Mouse (Mus musculus): Measurements from ENCODE around the gene Rnpep.
"Not testable (repeated sequence)": the region's sequence is repeated elsewhere in the genome, so short reads cannot be mapped to it uniquely, and the experiment has no call there.

Gene Rnpep

GRCm38 (mm10) chr1:135258380-135259127, 25.3 kb downstream of the Rnpep start, which contains the start of gene Elf3:
TSS of gene Elf3 (minus strand) at chr1:135258568.
- DNase-seq (ENCODE audit: low read depth) = no peak

DNA sequence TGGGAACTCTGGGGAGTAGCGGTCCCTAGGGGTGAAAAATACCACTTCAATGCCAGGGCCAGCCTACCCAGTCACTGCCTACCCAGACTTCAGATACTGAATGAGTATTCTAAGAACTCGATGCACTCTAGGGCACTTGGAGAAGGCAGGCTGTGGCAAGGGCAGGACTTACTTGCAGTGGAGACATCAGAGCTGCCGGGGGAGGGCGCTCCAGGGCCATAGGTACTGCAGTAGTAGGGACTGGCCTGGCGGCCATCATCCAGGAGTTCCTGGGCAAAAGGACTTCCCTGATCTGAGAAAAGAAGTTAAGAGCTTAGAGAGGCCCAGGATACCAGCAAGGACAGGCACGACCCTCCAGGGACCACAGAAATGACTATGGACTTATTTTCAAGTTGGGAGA, 27.6 kb downstream of the Rnpep start:
- no peak for DNase-seq (ENCODE audit: low read depth)

DNA sequence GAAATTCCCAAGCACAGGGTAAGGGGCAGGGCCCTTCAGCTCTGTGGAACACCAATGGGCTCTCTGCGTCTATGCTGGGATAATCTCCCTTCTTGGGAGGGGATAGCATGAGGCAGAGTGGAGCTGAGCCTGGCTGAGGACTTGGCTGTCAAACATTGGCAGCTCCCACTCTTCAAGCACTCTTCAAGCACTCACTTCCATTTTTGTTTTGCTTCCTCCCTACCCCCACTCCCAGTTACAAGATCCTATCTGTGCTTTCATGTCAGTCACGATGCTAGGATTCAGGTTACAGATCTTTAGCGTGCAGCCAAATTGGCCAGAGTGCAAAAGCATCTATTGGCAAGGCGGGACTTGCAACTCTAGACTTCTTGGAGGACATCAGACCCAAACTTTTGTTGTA, 31.0 kb downstream of the Rnpep start:
- DNase-seq (ENCODE audit: low read depth) = no peak

DNA sequence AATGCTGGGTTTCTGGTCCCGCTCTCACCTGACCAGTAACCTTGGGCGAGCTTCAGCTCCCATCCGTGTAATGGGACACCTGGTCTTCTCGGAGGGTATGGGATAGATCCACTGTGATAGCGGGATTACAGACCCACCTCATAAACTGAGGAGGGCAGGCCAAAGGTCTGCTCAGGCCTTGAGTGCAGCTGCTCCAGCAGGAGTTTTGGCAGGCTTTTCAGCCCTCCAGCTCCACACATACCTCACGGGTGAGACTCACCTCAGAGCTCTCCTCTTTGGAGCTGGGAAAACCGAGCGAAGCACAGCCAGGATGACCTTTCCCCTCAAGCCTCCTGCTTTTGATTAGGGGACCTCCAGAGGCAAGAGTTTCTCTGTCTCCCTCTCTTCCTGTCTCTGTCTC, 32.5 kb downstream of the Rnpep start:
- DNase-seq (ENCODE audit: low read depth) = no peak

- no peak for DNase-seq (ENCODE audit: low read depth)
Measured at GRCm38 (mm10) chr1:135250706-135251105, 33.2 kb downstream of the Rnpep start.

DNA sequence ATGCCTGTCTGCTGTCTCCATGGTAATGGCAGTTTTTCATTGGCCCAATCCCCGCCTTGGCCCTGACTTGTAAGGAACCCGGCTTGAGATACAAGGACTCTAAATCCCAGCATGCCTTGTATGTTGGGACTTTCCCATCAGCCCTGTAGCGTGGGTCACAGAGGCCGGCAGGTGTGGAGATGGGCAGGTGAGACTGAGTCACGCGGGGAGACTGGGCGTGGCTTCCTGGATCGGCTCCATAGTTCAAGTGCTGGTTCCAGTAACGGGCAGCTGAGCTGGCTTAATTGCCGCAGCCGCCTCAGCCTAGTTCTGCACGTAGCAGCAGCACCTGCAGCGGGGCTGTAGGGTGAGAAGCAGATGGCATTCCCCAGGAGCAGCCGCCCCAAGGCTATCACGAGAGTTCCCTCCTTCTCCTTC, 35.4 kb downstream of the Rnpep start:
- DNase-seq (ENCODE audit: low read depth) = no peak

GRCm38 (mm10) chr1:135244014-135244413, 39.9 kb downstream of the Rnpep start:
- DNase-seq (ENCODE audit: low read depth) = no peak

DNA sequence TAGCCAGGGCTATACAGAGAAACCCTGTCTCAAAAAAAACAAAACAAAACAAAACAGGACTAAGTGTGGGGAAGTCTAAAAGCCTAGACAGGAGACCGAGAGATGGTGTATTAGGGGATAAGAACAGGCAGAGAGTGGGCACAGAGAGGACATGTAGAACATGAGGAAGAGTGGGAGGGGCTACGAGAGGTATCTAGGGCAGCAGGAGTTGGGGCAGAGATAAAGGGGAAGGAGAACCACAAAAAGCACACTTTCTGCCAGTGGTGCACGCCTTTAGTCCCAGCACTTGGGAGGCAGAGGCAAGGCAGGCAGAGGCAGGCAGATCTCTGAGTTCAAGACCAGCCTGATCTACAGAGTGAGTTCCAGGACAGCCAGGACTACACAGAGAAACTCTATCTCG, 43.7 kb downstream of the Rnpep start:
- DNase-seq (ENCODE audit: low read depth) = peak; percentile 7

DNA sequence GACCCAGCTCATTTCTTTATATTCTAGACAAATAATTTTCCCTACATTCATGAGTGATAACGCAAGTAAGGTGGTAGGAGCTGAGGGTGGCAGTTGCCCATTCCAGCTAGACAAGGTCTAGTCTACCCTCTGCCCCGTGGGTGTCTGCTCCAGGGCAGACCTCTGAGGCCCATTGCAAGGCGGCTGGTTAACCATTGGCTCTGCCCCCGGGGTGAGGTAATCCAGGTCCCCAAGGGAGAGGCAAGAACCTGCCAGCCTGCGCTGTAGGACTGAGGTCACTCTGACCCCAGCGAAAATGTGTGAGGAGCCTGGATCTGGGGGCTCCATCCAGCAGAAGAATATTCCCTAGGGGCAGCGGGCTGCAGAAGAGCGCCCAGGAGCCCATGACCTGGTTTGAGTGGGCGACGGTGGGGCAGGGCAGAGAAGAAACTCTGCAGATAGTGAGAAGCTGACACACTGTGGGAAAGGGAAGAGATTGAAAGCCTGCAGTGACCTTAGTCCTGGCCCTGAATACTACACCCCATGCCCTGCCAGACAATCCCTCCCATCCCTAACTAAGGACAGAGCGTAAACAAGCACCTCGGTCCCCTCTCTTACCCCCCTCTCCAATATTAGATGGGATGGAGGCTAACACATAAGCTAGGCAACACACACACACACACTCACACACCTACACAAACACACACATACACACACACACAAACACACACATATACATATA, 46.6 kb downstream of the Rnpep start:
- DNase-seq (ENCODE audit: low read depth) = no peak

DNA sequence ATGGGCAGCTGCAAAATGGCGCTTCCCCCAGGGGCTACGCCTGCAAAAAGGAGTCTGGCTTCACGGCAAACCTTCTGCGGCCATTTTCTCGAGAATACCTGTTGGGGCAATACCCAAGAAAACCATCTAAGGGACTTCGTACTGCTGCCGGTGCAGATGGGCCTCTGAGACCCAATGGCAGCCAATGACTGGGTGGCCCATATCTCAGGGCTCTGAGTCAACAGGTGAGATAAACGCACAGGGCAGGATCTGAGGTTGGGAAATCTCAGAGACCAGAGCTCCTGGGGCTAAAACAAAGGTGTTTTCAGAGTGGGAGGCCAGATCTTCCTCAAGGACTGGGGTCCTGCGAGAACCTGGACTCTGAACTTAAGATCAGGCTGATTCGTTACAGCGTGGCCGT, 49.1 kb downstream of the Rnpep start:
- DNase-seq (ENCODE audit: low read depth) = no peak

GRCm38 (mm10) chr1:135233961-135234360, 49.9 kb downstream of the Rnpep start:
- DNase-seq (ENCODE audit: low read depth) = no peak

- not testable (repeated sequence) for DNase-seq (ENCODE audit: low read depth)
Measured at GRCm38 (mm10) chr1:135231878-135232277, 52.0 kb downstream of the Rnpep start.

DNA sequence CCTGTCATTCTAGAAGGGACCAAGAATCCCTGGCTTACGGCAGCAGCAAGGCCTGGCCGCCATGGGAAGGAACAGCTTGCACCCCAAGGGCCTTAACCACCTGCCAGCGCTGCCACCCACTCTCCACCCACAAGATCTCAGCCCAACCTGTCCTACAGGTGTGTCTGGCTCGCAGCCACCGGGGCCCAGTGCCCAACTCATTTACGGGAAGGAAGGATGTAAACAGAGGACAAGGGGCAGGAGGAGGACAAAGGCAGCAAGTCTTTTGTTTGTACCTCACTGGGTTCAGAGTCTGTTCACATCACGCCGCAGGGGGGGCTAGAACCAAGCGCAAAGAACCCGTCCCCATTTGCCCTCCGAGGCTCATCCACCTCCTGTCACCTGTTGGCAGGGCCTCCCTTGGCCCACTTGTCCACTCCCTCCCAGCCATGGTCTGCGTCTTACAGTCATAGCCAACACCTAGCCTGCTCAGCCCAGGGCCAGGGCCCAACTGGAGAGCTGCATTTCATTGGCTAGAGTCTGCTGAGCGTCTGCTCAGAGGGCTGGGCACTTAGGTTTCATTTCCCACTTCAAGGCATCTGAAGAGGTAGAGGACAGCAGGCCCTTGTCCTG, 56.4 kb downstream of the Rnpep start:
- no peak for DNase-seq (ENCODE audit: low read depth)

DNA sequence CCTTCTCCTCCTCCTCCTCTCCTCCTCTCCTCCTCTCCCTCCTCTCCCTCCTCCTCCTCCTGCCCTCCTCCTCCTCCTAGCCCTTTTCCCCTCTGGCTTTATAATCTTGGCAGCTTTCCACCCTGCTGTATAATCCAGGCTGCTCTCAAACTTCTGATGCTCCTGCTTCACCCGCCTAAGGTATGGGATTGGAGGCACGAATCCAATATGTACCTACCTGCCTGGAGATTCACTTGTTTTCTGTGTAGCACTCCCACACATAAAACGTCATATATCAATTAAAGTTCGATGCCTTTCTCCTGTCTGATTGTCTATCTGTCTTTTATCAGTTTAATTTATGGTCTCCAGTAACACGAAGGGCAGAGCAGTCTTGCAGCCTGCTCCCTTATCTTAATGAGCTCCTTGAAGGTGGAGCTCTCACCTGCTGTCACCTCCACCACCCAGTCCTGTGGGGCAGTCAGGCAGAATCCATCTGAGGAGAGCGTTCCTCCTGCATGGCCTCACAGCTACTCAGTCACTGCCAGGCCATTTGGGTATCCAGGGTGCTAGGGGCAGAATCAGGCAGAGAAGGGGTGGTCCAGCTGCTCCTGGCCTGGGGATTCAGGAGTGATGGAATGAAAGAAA, 58.8 kb downstream of the Rnpep start:
- DNase-seq (ENCODE audit: low read depth) = no peak

DNA sequence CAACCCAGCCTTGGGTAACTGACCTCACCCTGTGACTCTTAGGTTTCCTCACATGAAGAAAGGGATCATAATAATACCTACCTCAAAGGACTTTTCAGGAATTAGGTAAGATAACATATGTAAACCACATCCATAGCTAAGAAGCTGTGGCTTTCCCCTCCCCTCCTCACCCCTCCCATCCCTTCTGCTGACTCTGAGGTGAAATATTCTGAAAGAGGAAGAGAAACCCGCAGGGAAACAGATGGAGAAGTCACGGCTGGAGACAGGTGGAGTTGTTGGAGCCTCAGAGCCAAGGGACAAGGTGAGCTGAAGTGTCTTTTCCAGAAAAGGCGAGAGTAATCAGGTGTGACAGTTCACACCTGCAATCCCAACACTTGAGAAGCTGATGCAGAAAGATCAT, 59.7 kb downstream of the Rnpep start:
- DNase-seq (ENCODE audit: low read depth) = peak; percentile 24

- no peak for DNase-seq (ENCODE audit: low read depth)
Measured at GRCm38 (mm10) chr1:135217607-135218233, 66.2 kb downstream of the Rnpep start.

DNA sequence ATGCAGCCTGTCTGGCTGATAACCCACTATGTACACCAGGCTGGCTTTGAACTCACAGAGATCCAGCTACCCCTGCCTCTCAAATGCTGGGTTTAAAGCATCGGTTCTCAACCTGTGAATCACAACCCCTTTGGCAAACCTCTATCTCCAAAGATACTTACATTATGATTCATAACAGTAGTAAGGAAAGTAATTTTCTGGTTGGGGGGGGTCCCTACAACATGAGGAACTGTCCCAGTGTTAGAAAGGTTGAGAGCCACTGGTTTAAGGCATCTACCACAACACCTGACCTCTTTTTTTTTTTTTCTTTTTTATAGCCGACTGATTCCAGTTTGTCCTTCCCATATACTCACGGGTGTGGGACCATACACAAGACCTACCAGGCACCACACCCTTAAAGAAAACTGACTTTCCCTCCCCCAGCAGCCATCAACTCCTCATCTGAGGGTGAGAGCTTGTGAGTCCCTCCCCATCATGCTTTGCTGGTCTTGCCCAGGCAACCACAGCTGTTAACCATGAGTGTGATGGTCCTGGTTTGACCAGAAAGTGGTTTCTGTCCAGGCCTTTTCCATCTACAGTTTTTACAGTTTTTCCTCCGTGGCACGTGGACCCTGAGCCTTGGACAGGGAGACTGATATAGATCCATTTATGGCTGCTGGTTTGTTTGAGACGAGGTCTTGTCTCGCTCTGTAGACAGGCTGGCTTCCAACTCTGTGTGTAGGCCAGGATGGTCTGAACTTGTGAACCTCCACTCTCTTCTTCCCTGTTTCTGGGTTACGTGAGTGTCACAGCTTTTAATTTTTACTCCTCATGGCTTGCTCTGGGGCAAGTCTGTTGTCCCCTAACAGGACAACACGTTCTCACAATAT, 69.9 kb downstream of the Rnpep start:
- DNase-seq (ENCODE audit: low read depth) = no peak

Data from c-Kit-positive CD71-negative TER-119-negative erythroid progenitor cells, embryonic 14.5 days (primary cell).